Mouse (Mus musculus): ENCODE data around the gene Plxdc2. TPM values are rescaled to one million over a fixed set of nuclear protein-coding genes. Genes with fewer than 3 reads are reported as not detected.

Gene Plxdc2
- polyA plus RNA-seq, 1 experiment from 2014 or later: 34.3 TPM

DNA sequence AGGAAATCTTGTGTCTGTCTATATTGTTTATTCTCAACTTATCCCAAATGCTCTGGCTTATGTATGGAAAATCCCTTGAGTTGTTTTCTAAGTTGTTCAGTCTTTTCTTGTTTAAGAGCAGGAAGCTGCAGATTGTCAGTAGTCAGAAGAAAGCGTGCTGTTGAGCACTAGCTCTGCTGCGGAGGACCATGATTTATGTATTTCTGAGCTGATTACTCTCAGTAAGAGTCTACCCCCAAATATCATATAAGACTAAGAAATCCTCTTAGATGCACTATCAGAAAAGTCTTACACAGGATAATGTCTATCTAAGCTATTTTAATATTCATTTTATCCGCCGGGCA lies 95.5 kb downstream of the Plxdc2 start:
- Histone ChIP-seq H3K36me3 (ENCODE audit: control insufficient read depth, insufficient read depth, low read length) (no peaks in the 10 kb centered on the region), H3K27ac (ENCODE audit: low read length) (peak overlapping the region; percentile 71), H3K4me3 (replicated peaks; ENCODE audit: low read length) (no peak overlapping the region), H3K9me3 (replicated peaks; ENCODE audit: control insufficient read depth, low read length) (no peaks in the 10 kb centered on the region), H3K4me2 (ENCODE audit: low read depth, low read length) (no peak overlapping the region), H3K4me1 (ENCODE audit: control insufficient read depth, insufficient read depth, low read length) (peaks cover 9% of the 10 kb centered on the region; the same call in 1 of the 2 replicates), H3K9ac (ENCODE audit: low read length) (no peak overlapping the region), H3K27me3 (ENCODE audit: control insufficient read depth, insufficient read depth, low read length) (no peaks in the 10 kb centered on the region)
- peak; percentile 66; the same call in 1 of the 2 replicates for ATAC-seq (ENCODE audit: insufficient read depth, low FRiP score)
- 75% methylated on average over 4 of the region's 4 CpGs for WGBS

- H3K4me1 ChIP-seq (ENCODE audit: control insufficient read depth, insufficient read depth, low read length): peaks cover 12% of the 10 kb centered on the region; the same call in 1 of the 2 replicates
- H3K4me3 ChIP-seq (replicated peaks; ENCODE audit: low read length): no peak overlapping the region
- WGBS: 91% methylated on average over 3 of the region's 3 CpGs
- ATAC-seq (ENCODE audit: insufficient read depth, low FRiP score): no peak
- H3K27me3 ChIP-seq (ENCODE audit: control insufficient read depth, insufficient read depth, low read length): no peaks in the 10 kb centered on the region
- H3K9me3 ChIP-seq (replicated peaks; ENCODE audit: control insufficient read depth, low read length): no peaks in the 10 kb centered on the region
- H3K9ac ChIP-seq (ENCODE audit: low read length): no peak overlapping the region
- no peaks in the 10 kb centered on the region for H3K36me3 ChIP-seq (ENCODE audit: control insufficient read depth, insufficient read depth, low read length)
- H3K4me2 ChIP-seq (ENCODE audit: low read depth, low read length): no peak overlapping the region
- H3K27ac ChIP-seq (ENCODE audit: low read length): peak overlapping the region; percentile 71
Measured at GRCm38 (mm10) chr2:16452080-16452479, 96.0 kb downstream of the Plxdc2 start.

DNA sequence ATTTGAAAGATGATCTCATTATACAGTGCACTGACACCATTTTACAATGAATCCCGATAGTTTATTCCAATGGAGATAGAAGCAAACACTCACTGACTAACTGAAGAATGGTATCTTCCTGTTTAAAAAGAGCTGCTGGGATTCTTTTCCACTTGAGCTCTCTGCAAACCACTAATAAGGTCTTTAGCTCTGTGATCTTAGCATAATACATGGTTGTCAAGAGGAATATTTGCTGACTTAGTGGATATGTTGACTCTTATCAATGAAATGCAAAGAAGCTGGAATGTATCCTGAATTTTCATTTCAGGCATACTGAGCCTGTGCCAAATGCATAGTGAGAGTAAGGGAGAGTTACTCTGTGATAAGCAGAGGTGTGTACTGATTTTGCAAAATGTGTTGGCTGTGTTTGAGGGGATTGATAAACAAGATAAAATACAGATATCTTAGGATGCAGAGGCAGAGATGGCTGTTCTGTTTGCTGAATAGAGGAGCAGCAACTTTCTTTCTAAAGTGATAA lies 100.2 kb downstream of the Plxdc2 start:
- H3K36me3 ChIP-seq (ENCODE audit: control insufficient read depth, insufficient read depth, low read length): no peaks in the 10 kb centered on the region
- ATAC-seq (ENCODE audit: insufficient read depth, low FRiP score): no peak
- H3K9ac ChIP-seq (ENCODE audit: low read length): no peak overlapping the region
- H3K27me3 ChIP-seq (ENCODE audit: control insufficient read depth, insufficient read depth, low read length): no peaks in the 10 kb centered on the region
- peaks cover 4% of the 10 kb centered on the region; the same call in 1 of the 2 replicates for H3K4me1 ChIP-seq (ENCODE audit: control insufficient read depth, insufficient read depth, low read length)
- no peaks in the 10 kb centered on the region for H3K9me3 ChIP-seq (replicated peaks; ENCODE audit: control insufficient read depth, low read length)
- no peak overlapping the region for H3K27ac ChIP-seq (ENCODE audit: low read length)
- WGBS: 64% methylated on average over 1 of the region's 1 CpGs
- H3K4me3 ChIP-seq (replicated peaks; ENCODE audit: low read length): no peak overlapping the region
- H3K4me2 ChIP-seq (ENCODE audit: low read depth, low read length): no peak overlapping the region

GRCm38 (mm10) chr2:16459490-16459889 lies 103.4 kb downstream of the Plxdc2 start:
- no peak for ATAC-seq (ENCODE audit: insufficient read depth, low FRiP score)
- Histone ChIP-seq H3K36me3 (ENCODE audit: control insufficient read depth, insufficient read depth, low read length) (no peaks in the 10 kb centered on the region), H3K4me1 (ENCODE audit: control insufficient read depth, insufficient read depth, low read length) (peaks cover 4% of the 10 kb centered on the region; the same call in 1 of the 2 replicates), H3K4me3 (replicated peaks; ENCODE audit: low read length) (no peak overlapping the region), H3K9me3 (replicated peaks; ENCODE audit: control insufficient read depth, low read length) (no peaks in the 10 kb centered on the region), H3K4me2 (ENCODE audit: low read depth, low read length) (no peak overlapping the region), H3K9ac (ENCODE audit: low read length) (no peak overlapping the region), H3K27ac (ENCODE audit: low read length) (no peak overlapping the region), H3K27me3 (ENCODE audit: control insufficient read depth, insufficient read depth, low read length) (no peaks in the 10 kb centered on the region)
- 51% methylated on average over 1 of the region's 1 CpGs for WGBS

GRCm38 (mm10) chr2:16470099-16470498 lies 114.0 kb downstream of the Plxdc2 start:
- Histone ChIP-seq H3K4me2 (ENCODE audit: low read depth, low read length) (no peak overlapping the region), H3K27ac (ENCODE audit: low read length) (no peak overlapping the region), H3K4me3 (replicated peaks; ENCODE audit: low read length) (no peak overlapping the region), H3K9me3 (replicated peaks; ENCODE audit: control insufficient read depth, low read length) (no peaks in the 10 kb centered on the region), H3K27me3 (ENCODE audit: control insufficient read depth, insufficient read depth, low read length) (no peaks in the 10 kb centered on the region), H3K4me1 (ENCODE audit: control insufficient read depth, insufficient read depth, low read length) (no peaks in the 10 kb centered on the region), H3K36me3 (ENCODE audit: control insufficient read depth, insufficient read depth, low read length) (no peaks in the 10 kb centered on the region), H3K9ac (ENCODE audit: low read length) (no peak overlapping the region)
- ATAC-seq (ENCODE audit: insufficient read depth, low FRiP score): no peak
- 77% methylated on average over 3 of the region's 3 CpGs for WGBS

GRCm38 (mm10) chr2:16483943-16484342 lies 127.8 kb downstream of the Plxdc2 start:
- no peaks in the 10 kb centered on the region for H3K9me3 ChIP-seq (replicated peaks; ENCODE audit: control insufficient read depth, low read length)
- 92% methylated on average over 2 of the region's 2 CpGs for WGBS
- ATAC-seq (ENCODE audit: insufficient read depth, low FRiP score): no peak

GRCm38 (mm10) chr2:16485970-16486369 lies 129.9 kb downstream of the Plxdc2 start:
- Histone ChIP-seq H3K27ac (ENCODE audit: low read length) (no peak overlapping the region), H3K4me2 (ENCODE audit: low read depth, low read length) (no peak overlapping the region), H3K27me3 (ENCODE audit: control insufficient read depth, insufficient read depth, low read length) (no peaks in the 10 kb centered on the region), H3K4me1 (ENCODE audit: control insufficient read depth, insufficient read depth, low read length) (no peaks in the 10 kb centered on the region), H3K4me3 (replicated peaks; ENCODE audit: low read length) (no peak overlapping the region), H3K9ac (ENCODE audit: low read length) (no peak overlapping the region), H3K36me3 (ENCODE audit: control insufficient read depth, insufficient read depth, low read length) (no peaks in the 10 kb centered on the region), H3K9me3 (replicated peaks; ENCODE audit: control insufficient read depth, low read length) (no peaks in the 10 kb centered on the region)
- no peak for ATAC-seq (ENCODE audit: insufficient read depth, low FRiP score)
- WGBS: 71% methylated on average over 3 of the region's 3 CpGs

More at GRCm38 (mm10) chr2:16483943-16484342, 127.8 kb downstream of the Plxdc2 start:
- no peaks in the 10 kb centered on the region for H3K27me3 ChIP-seq (ENCODE audit: control insufficient read depth, insufficient read depth, low read length)
- no peak overlapping the region for H3K9ac ChIP-seq (ENCODE audit: low read length)
- no peaks in the 10 kb centered on the region for H3K4me1 ChIP-seq (ENCODE audit: control insufficient read depth, insufficient read depth, low read length)
- H3K4me2 ChIP-seq (ENCODE audit: low read depth, low read length): no peak overlapping the region
- H3K4me3 ChIP-seq (replicated peaks; ENCODE audit: low read length): no peak overlapping the region
- H3K36me3 ChIP-seq (ENCODE audit: control insufficient read depth, insufficient read depth, low read length): no peaks in the 10 kb centered on the region
- no peak overlapping the region for H3K27ac ChIP-seq (ENCODE audit: low read length)

DNA sequence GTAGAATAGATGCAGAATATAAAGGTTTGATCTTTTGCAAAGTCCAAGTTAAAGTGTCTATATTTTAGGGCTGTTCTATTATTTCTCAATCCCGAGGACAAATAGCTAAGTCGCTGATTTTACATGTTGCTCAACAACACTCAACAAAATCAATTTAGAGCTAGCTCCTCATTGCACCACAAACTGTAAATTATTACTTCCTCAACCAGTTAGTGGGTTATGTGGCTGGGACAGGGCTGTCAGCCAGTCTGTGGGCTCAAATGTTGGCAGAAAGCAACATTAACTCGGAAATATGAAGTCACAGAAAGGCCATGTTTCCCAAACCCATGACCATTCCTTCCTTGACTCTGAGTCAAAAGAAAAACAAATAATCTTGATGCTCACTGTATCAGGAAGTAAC lies 135.1 kb downstream of the Plxdc2 start:
- no peaks in the 10 kb centered on the region for H3K9me3 ChIP-seq (replicated peaks; ENCODE audit: control insufficient read depth, low read length)
- no peak overlapping the region for H3K4me2 ChIP-seq (ENCODE audit: low read depth, low read length)
- no peak overlapping the region for H3K4me3 ChIP-seq (replicated peaks; ENCODE audit: low read length)
- no peaks in the 10 kb centered on the region for H3K4me1 ChIP-seq (ENCODE audit: control insufficient read depth, insufficient read depth, low read length)
- no peak overlapping the region for H3K9ac ChIP-seq (ENCODE audit: low read length)
- H3K27me3 ChIP-seq (ENCODE audit: control insufficient read depth, insufficient read depth, low read length): no peaks in the 10 kb centered on the region
- WGBS: 64% methylated on average over 3 of the region's 3 CpGs
- no peak overlapping the region for H3K27ac ChIP-seq (ENCODE audit: low read length)
- ATAC-seq (ENCODE audit: insufficient read depth, low FRiP score): no peak
- no peaks in the 10 kb centered on the region for H3K36me3 ChIP-seq (ENCODE audit: control insufficient read depth, insufficient read depth, low read length)

- Histone ChIP-seq H3K9me3 (replicated peaks; ENCODE audit: control insufficient read depth, low read length) (no peaks in the 10 kb centered on the region), H3K4me1 (ENCODE audit: control insufficient read depth, insufficient read depth, low read length) (no peaks in the 10 kb centered on the region), H3K27me3 (ENCODE audit: control insufficient read depth, insufficient read depth, low read length) (no peaks in the 10 kb centered on the region), H3K4me2 (ENCODE audit: low read depth, low read length) (no peak overlapping the region), H3K27ac (ENCODE audit: low read length) (no peak overlapping the region), H3K9ac (ENCODE audit: low read length) (no peak overlapping the region), H3K4me3 (replicated peaks; ENCODE audit: low read length) (no peak overlapping the region), H3K36me3 (ENCODE audit: control insufficient read depth, insufficient read depth, low read length) (no peaks in the 10 kb centered on the region)
- no peak for ATAC-seq (ENCODE audit: insufficient read depth, low FRiP score)
- WGBS: 43% methylated on average over 1 of the region's 1 CpGs
Measured at GRCm38 (mm10) chr2:16502843-16503242, 146.7 kb downstream of the Plxdc2 start.

Data from stomach, embryonic 16.5 days (tissue).